Comparison of ENCODE assay signal across 8 mouse cellular contexts in the genomic region with DNA sequence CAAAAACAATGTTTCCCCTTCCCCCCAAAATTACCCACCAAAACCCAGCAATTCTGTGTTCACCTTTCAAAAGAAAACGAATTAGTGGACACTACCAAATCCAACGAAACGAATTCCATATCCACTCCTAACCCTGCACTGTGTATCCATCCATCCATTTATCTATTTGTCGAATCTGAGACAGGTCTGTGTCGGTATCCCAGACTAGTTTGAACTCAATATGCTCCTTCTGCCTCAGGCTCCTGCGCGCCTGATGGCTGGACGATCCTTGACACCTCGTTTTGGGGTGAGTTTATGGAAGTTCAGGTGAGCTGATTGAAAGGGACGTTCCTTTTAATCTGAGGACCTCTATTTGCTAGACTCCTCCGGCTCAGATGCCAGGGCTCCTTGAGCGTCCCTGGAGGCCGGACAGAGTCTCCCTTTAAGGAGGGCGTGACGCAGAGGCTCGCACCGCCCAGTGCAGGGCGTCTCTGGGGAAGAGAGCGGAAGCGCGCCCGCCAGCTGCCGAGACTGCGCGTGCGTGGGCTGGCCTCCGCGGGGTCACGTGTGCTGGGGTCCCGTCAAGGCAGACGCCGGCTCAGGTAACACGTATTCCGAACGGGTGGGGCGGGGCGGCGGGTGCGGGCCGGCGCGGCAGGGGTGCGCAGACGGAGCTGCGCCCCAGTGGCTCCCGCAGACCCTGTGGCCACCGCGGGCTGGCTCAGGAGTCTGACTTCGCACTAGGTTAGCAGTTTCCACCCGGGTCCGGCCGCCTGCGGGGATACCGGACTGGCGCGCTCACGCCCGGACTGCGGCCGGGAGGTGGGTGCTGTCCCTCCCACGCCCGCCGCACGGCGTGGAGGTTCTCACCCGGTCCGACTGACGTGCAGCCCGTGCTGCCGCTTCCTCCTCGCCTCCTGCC. TPM values are rescaled to one million over a fixed set of nuclear protein-coding genes. Genes with fewer than 3 reads are reported as not detected.
A peak's percentile ranks its signal among the peaks of the same experiment; 100 is the strongest.
DNase-seq lines count a peak whose midpoint lies in the region; ATAC-seq and TF ChIP-seq lines count a peak whose summit lies in the region.

Vps8 (plus strand) TSS at position 474 of the 901 bp plus-strand sequence.

- TF ChIP-seq CTCF in C2C12 (IDR thresholded peaks at IDR 0.05; ENCODE audit: control insufficient read depth, insufficient read depth, insufficient read length), result no peak
- TF ChIP-seq CTCF in brain, embryonic 14.5 days (IDR thresholded peaks at IDR 0.05; ENCODE audit: borderline replicate concordance, extremely low read depth, insufficient read depth, insufficient read length), result no peak
- TF ChIP-seq CTCF in kidney, postnatal 0 days (IDR thresholded peaks at IDR 0.05; ENCODE audit: low read depth), result peak; percentile 46; the same call in 1 of the 2 replicates

- peaks cover 37% of the 10 kb centered on the region for H3K4me1 ChIP-seq in erythroblast, embryonic 14.5 days (ENCODE audit: control insufficient read depth)
- H3K4me1 ChIP-seq in heart, embryonic 12.5 days (replicated peaks), result peaks cover 12% of the 10 kb centered on the region; the same call in 1 of the 2 replicates
- H3K4me1 ChIP-seq in kidney, postnatal 0 days (replicated peaks; ENCODE audit: insufficient read depth, low read length), result no peaks in the 10 kb centered on the region
- no peaks in the 10 kb centered on the region for H3K4me1 ChIP-seq in liver, embryonic 11.5 days (replicated peaks; ENCODE audit: control insufficient read depth, insufficient read depth, low read length)
- no peaks in the 10 kb centered on the region for H3K4me1 ChIP-seq in stomach, embryonic 14.5 days (ENCODE audit: control insufficient read depth, insufficient read depth, low read length)

- no peaks in the 10 kb centered on the region for H3K9me3 ChIP-seq in erythroblast, embryonic 14.5 days (ENCODE audit: control insufficient read depth, low read length)
- no peaks in the 10 kb centered on the region for H3K9me3 ChIP-seq in heart, embryonic 12.5 days (replicated peaks)
- no peaks in the 10 kb centered on the region for H3K9me3 ChIP-seq in kidney, postnatal 0 days (replicated peaks; ENCODE audit: low read length)
- no peaks in the 10 kb centered on the region for H3K9me3 ChIP-seq in liver, embryonic 11.5 days (ENCODE audit: control insufficient read depth, low read length)
- H3K9me3 ChIP-seq in stomach, embryonic 14.5 days (ENCODE audit: control insufficient read depth, low read depth, low read length), result no peaks in the 10 kb centered on the region

- peak within 1 kb of the TSS; percentile 83 for H3K4me2 ChIP-seq in heart, embryonic 12.5 days
- peak within 1 kb of the TSS; percentile 96 for H3K4me2 ChIP-seq in kidney, postnatal 0 days (ENCODE audit: low read length)
- H3K4me2 ChIP-seq in liver, embryonic 11.5 days, result peak within 1 kb of the TSS; percentile 73
- H3K4me2 ChIP-seq in stomach, embryonic 14.5 days (replicated peaks; ENCODE audit: low read depth, low read length), result peak within 1 kb of the TSS; percentile 72

- H3K27me3 ChIP-seq in C2C12 (ENCODE audit: control insufficient read depth, insufficient read depth, insufficient read length), result no peaks in the 10 kb centered on the region
- no peaks in the 10 kb centered on the region for H3K27me3 ChIP-seq in erythroblast, embryonic 14.5 days (ENCODE audit: control insufficient read depth)
- H3K27me3 ChIP-seq in heart, embryonic 12.5 days (replicated peaks), result no peaks in the 10 kb centered on the region
- H3K27me3 ChIP-seq in kidney, postnatal 0 days (ENCODE audit: insufficient read depth, low read length), result no peaks in the 10 kb centered on the region
- no peaks in the 10 kb centered on the region for H3K27me3 ChIP-seq in liver, embryonic 11.5 days (replicated peaks; ENCODE audit: control insufficient read depth, insufficient read depth, low read length)
- H3K27me3 ChIP-seq in stomach, embryonic 14.5 days (ENCODE audit: control insufficient read depth, insufficient read depth, low read length), result no peaks in the 10 kb centered on the region

- H3K27ac ChIP-seq in heart, embryonic 12.5 days (ENCODE audit: poor library complexity, severe bottlenecking), result peak within 1 kb of the TSS; percentile 76
- peak within 1 kb of the TSS; percentile 75 for H3K27ac ChIP-seq in kidney, postnatal 0 days
- H3K27ac ChIP-seq in liver, embryonic 11.5 days (ENCODE audit: low read depth, low read length), result peak within 1 kb of the TSS; percentile 76
- peak within 1 kb of the TSS; percentile 78 for H3K27ac ChIP-seq in stomach, embryonic 14.5 days (ENCODE audit: low read length)

- peak; percentile 97 for DNase-seq in brain, embryonic 14.5 days (ENCODE audit: low read depth)
- peak; percentile 96 for DNase-seq in kidney, postnatal 0 days (ENCODE audit: low spot score)
- peak; percentile 93 for DNase-seq in liver, embryonic 11.5 days (ENCODE audit: low spot score)
- peak; percentile 96 for DNase-seq in naive thymus-derived CD4-positive, alpha-beta T cell, adult 2 months (ENCODE audit: low read depth)

- peak; percentile 98 for ATAC-seq in heart, embryonic 12.5 days (ENCODE audit: insufficient number of reproducible peaks, low FRiP score)
- peak; percentile 98 for ATAC-seq in kidney, postnatal 0 days (replicated peaks; ENCODE audit: low FRiP score, low read depth)
- peak; percentile 96 for ATAC-seq in liver, embryonic 11.5 days (replicated peaks; ENCODE audit: low FRiP score)
- peak; percentile 96 for ATAC-seq in stomach, embryonic 14.5 days (ENCODE audit: insufficient number of reproducible peaks, insufficient read depth, low FRiP score, low read depth)

- TF ChIP-seq POLR2A in brain, embryonic 14.5 days (IDR thresholded peaks at IDR 0.05; ENCODE audit: borderline replicate concordance, extremely low read depth, insufficient read depth, insufficient read length, poor library complexity, severe bottlenecking), result peak; percentile 40

- peak within 1 kb of the TSS; percentile 86 for H3K9ac ChIP-seq in heart, embryonic 12.5 days
- H3K9ac ChIP-seq in kidney, postnatal 0 days (ENCODE audit: low read depth, low read length), result peak within 1 kb of the TSS; percentile 78
- H3K9ac ChIP-seq in liver, embryonic 11.5 days (ENCODE audit: low read depth, low read length), result peak within 1 kb of the TSS; percentile 92
- H3K9ac ChIP-seq in stomach, embryonic 14.5 days (replicated peaks; ENCODE audit: low read depth, low read length), result peak within 1 kb of the TSS; percentile 47

- WGBS in heart, embryonic 12.5 days, result 1% methylated on average over 71 of the region's 71 CpGs
- under 1% methylated on average over 69 of the region's 71 CpGs for WGBS in kidney, postnatal 0 days
- WGBS in liver, embryonic 11.5 days, result under 1% methylated on average over 71 of the region's 71 CpGs
- WGBS in stomach, embryonic 14.5 days, result under 1% methylated on average over 70 of the region's 71 CpGs

- H3K36me3 ChIP-seq in C2C12 (ENCODE audit: control insufficient read depth, insufficient read depth), result no peaks in the 10 kb centered on the region
- H3K36me3 ChIP-seq in erythroblast, embryonic 14.5 days (ENCODE audit: control insufficient read depth), result no peaks in the 10 kb centered on the region
- H3K36me3 ChIP-seq in heart, embryonic 12.5 days, result 0 out of 2 replicates have a peak, but pooled peaks cover 2% of the 10 kb centered on the region
- no peaks in the 10 kb centered on the region for H3K36me3 ChIP-seq in kidney, postnatal 0 days (ENCODE audit: insufficient read depth, low read length)
- no peaks in the 10 kb centered on the region for H3K36me3 ChIP-seq in liver, embryonic 11.5 days (ENCODE audit: control insufficient read depth, insufficient read depth, low read length)
- H3K36me3 ChIP-seq in stomach, embryonic 14.5 days (ENCODE audit: control insufficient read depth, insufficient read depth, low read length), result no peaks in the 10 kb centered on the region

- peak within 1 kb of the TSS; percentile 85 for H3ac ChIP-seq in C2C12 (ENCODE audit: control insufficient read depth, insufficient read length, low read depth)

- H3K79me2 ChIP-seq in C2C12 (ENCODE audit: control insufficient read depth, insufficient read depth), result peaks cover 17% of the 10 kb centered on the region

- H3K79me3 ChIP-seq in C2C12 (ENCODE audit: low read depth), result peaks cover 3% of the 10 kb centered on the region

- H3K4me3 ChIP-seq in C2C12 (ENCODE audit: insufficient read depth, poor library complexity, severe bottlenecking), result peak within 1 kb of the TSS; percentile 88
- H3K4me3 ChIP-seq in erythroblast, embryonic 14.5 days (replicated peaks), result peak within 1 kb of the TSS; percentile 78
- peak within 1 kb of the TSS; percentile 69 for H3K4me3 ChIP-seq in heart, embryonic 12.5 days
- H3K4me3 ChIP-seq in kidney, postnatal 0 days (replicated peaks; ENCODE audit: low read depth, low read length), result peak within 1 kb of the TSS; percentile 80
- H3K4me3 ChIP-seq in liver, embryonic 11.5 days (ENCODE audit: low read depth, low read length), result peak within 1 kb of the TSS; percentile 87
- peak within 1 kb of the TSS; percentile 74 for H3K4me3 ChIP-seq in stomach, embryonic 14.5 days (ENCODE audit: low read depth, low read length)

TF ChIP-seq in C2C12, 6 proteins besides CTCF, POLR2A, EP300 and RAD21:
- peak; percentile 92 for TF ChIP-seq USF1 (IDR thresholded peaks at IDR 0.05; ENCODE audit: low read depth)
- no peak for TF ChIP-seq CEBPB (IDR thresholded peaks at IDR 0.05; ENCODE audit: low read depth)
- TF ChIP-seq FOSL1 (IDR thresholded peaks at IDR 0.05; ENCODE audit: insufficient read depth, low read length, poor library complexity, severe bottlenecking), result no peak
- TF ChIP-seq MYOG (IDR thresholded peaks at IDR 0.05; ENCODE audit: control insufficient read depth, extremely low read depth, insufficient read length), result no peak
- TF ChIP-seq MYOD1 (IDR thresholded peaks at IDR 0.05; ENCODE audit: control insufficient read depth, insufficient read length, low read depth), result no peak
- TF ChIP-seq MAX (IDR thresholded peaks at IDR 0.05), result peak; percentile 63

RNA-seq across cellular contexts. Expression of gene Vps8, which starts in this region (rescaled TPM):
- polyA plus RNA-seq in C2C12 (2012; fragmentation: generic; extraction: Trizol), result 9.1 TPM
- 23.6 and 30.4 TPM in 2 replicates for polyA plus RNA-seq in brain, embryonic 14.5 days (2012; rRNA removed)
- polyA plus RNA-seq in erythroblast, embryonic 14.5 days (2012), result 2.4 and 3.1 TPM in 2 replicates
- polyA plus RNA-seq in heart, embryonic 12.5 days (2016; fragmentation: Nextera tagmentation; extraction: Ambion mirVana), result 28.1 and 29.2 TPM in 2 replicates
- polyA plus RNA-seq in kidney, postnatal 0 days (2015; fragmentation: Nextera tagmentation; extraction: Ambion mirVana), result 28.8 and 34.4 TPM in 2 replicates
- 13.0 and 15.9 TPM in 2 replicates for polyA plus RNA-seq in liver, embryonic 11.5 days (2014; fragmentation: Nextera tagmentation; extraction: Ambion mirVana)
- polyA plus RNA-seq in stomach, embryonic 14.5 days (2014; fragmentation: Nextera tagmentation; extraction: Ambion mirVana), result 20.4 and 24.9 TPM in 2 replicates

Comparison
In these comparisons a context has a peak if more than half of its experiments do, and no peak if none do; other contexts are left out.
1. Peak in every context shown above with its lines: DNase-seq, ATAC-seq, H3K4me3 ChIP-seq and H3K27ac ChIP-seq.